Mouse (Mus musculus) E14TG2a.4 (cell line): ENCODE measurements around the gene Tubg1.

Experiments
- CTCF ChIP-seq: conservative IDR thresholded peaks from 2 replicates; pipeline ENCODE4 v1.5.1; 2014; ENCODE audit warnings: low read length
- NANOG ChIP-seq: IDR thresholded peaks from 2 replicates; pipeline ENCODE4 v1.6.1; 2014; ENCODE audit warnings: borderline replicate concordance, low read length, mixed read lengths

- TF ChIP-seq CTCF (no peak), NANOG (no peak)
These were observed 44.0 kb downstream of the Tubg1 start for GRCm38 (mm10) chr11:101163476-101164350.
